Mouse (Mus musculus): Measurements from ENCODE around the gene Trip12. TPM values are rescaled to one million over a fixed set of nuclear protein-coding genes. Genes with fewer than 3 reads are reported as not detected.

Gene Trip12
- polyA plus RNA-seq, 1 experiment: 18.2 TPM

GRCm38 (mm10) chr1:84869498-84869897 is 29.2 kb upstream of the Trip12 start:
- DNase-seq (ENCODE audit: low read depth in 1 of 2, low spot score in 2 of 2): no peak
- TF ChIP-seq CTCF (IDR thresholded peaks at IDR 0.05; ENCODE audit: extremely low read depth, insufficient read depth, insufficient read length, insufficient replicate concordance) (no peak), POLR2A (IDR thresholded peaks at IDR 0.05; ENCODE audit: low read depth, low read length) (no peak)
- WGBS: 74% methylated on average over 7 of the region's 7 CpGs
- Histone ChIP-seq H3K27me3 (ENCODE audit: control insufficient read depth, insufficient read depth, low read length) (no peaks in the 10 kb centered on the region), H3K36me3 (ENCODE audit: control insufficient read depth, insufficient read depth, low read length) (no peaks in the 10 kb centered on the region), H3K27ac (ENCODE audit: insufficient read depth, low read length) (no peak overlapping the region), H3K4me3 (ENCODE audit: extremely low read depth, insufficient read depth, insufficient read length) (no peak overlapping the region), H3K4me1 (ENCODE audit: control insufficient read depth, insufficient read depth, insufficient read length) (no peaks in the 10 kb centered on the region)

- WGBS: 79% methylated on average over 4 of the region's 4 CpGs
- H3K27me3 ChIP-seq (ENCODE audit: control insufficient read depth, insufficient read depth, low read length): no peaks in the 10 kb centered on the region
- TF ChIP-seq POLR2A (IDR thresholded peaks at IDR 0.05; ENCODE audit: low read depth, low read length): no peak
- TF ChIP-seq CTCF (IDR thresholded peaks at IDR 0.05; ENCODE audit: extremely low read depth, insufficient read depth, insufficient read length, insufficient replicate concordance): no peak
- H3K4me1 ChIP-seq (ENCODE audit: control insufficient read depth, insufficient read depth, insufficient read length): no peaks in the 10 kb centered on the region
- H3K27ac ChIP-seq (ENCODE audit: insufficient read depth, low read length): no peak overlapping the region
- no peak overlapping the region for H3K4me3 ChIP-seq (ENCODE audit: extremely low read depth, insufficient read depth, insufficient read length)
- no peaks in the 10 kb centered on the region for H3K36me3 ChIP-seq (ENCODE audit: control insufficient read depth, insufficient read depth, low read length)
- DNase-seq (ENCODE audit: low read depth in 1 of 2, low spot score in 2 of 2): no peak
Measured at GRCm38 (mm10) chr1:84868841-84869240, 28.5 kb upstream of the Trip12 start.

- no peaks in the 10 kb centered on the region for H3K36me3 ChIP-seq (ENCODE audit: control insufficient read depth, insufficient read depth, low read length)
- H3K4me1 ChIP-seq (ENCODE audit: control insufficient read depth, insufficient read depth, insufficient read length): no peaks in the 10 kb centered on the region
- no peaks in the 10 kb centered on the region for H3K27me3 ChIP-seq (ENCODE audit: control insufficient read depth, insufficient read depth, low read length)
- H3K4me3 ChIP-seq (ENCODE audit: extremely low read depth, insufficient read depth, insufficient read length): no peak overlapping the region
- no peak for TF ChIP-seq POLR2A (IDR thresholded peaks at IDR 0.05; ENCODE audit: low read depth, low read length)
- no peak for TF ChIP-seq CTCF (IDR thresholded peaks at IDR 0.05; ENCODE audit: extremely low read depth, insufficient read depth, insufficient read length, insufficient replicate concordance)
- no peak overlapping the region for H3K27ac ChIP-seq (ENCODE audit: insufficient read depth, low read length)
- no peak for DNase-seq (ENCODE audit: low read depth in 1 of 2, low spot score in 2 of 2)
Measured at GRCm38 (mm10) chr1:84868311-84868710, 28.0 kb upstream of the Trip12 start.

GRCm38 (mm10) chr1:84866706-84867230 is 26.5 kb upstream of the Trip12 start:
- Histone ChIP-seq H3K27ac (ENCODE audit: insufficient read depth, low read length) (no peak overlapping the region), H3K4me1 (ENCODE audit: control insufficient read depth, insufficient read depth, insufficient read length) (no peaks in the 10 kb centered on the region), H3K27me3 (ENCODE audit: control insufficient read depth, insufficient read depth, low read length) (no peaks in the 10 kb centered on the region), H3K4me3 (ENCODE audit: extremely low read depth, insufficient read depth, insufficient read length) (no peak overlapping the region), H3K36me3 (ENCODE audit: control insufficient read depth, insufficient read depth, low read length) (no peaks in the 10 kb centered on the region)
- DNase-seq (ENCODE audit: low read depth in 1 of 2, low spot score in 2 of 2): no peak
- WGBS: 89% methylated on average over 3 of the region's 3 CpGs
- TF ChIP-seq CTCF (IDR thresholded peaks at IDR 0.05; ENCODE audit: extremely low read depth, insufficient read depth, insufficient read length, insufficient replicate concordance) (no peak), POLR2A (IDR thresholded peaks at IDR 0.05; ENCODE audit: low read depth, low read length) (no peak)

- H3K36me3 ChIP-seq (ENCODE audit: control insufficient read depth, insufficient read depth, low read length): no peaks in the 10 kb centered on the region
- H3K4me1 ChIP-seq (ENCODE audit: control insufficient read depth, insufficient read depth, insufficient read length): no peaks in the 10 kb centered on the region
- no peaks in the 10 kb centered on the region for H3K27me3 ChIP-seq (ENCODE audit: control insufficient read depth, insufficient read depth, low read length)
- no peak overlapping the region for H3K27ac ChIP-seq (ENCODE audit: insufficient read depth, low read length)
- TF ChIP-seq CTCF (IDR thresholded peaks at IDR 0.05; ENCODE audit: extremely low read depth, insufficient read depth, insufficient read length, insufficient replicate concordance): no peak
- TF ChIP-seq POLR2A (IDR thresholded peaks at IDR 0.05; ENCODE audit: low read depth, low read length): no peak
- no peak overlapping the region for H3K4me3 ChIP-seq (ENCODE audit: extremely low read depth, insufficient read depth, insufficient read length)
- no peak for DNase-seq (ENCODE audit: low read depth in 1 of 2, low spot score in 2 of 2)
- 97% methylated on average over 6 of the region's 6 CpGs for WGBS
Measured at GRCm38 (mm10) chr1:84866231-84866630, 25.9 kb upstream of the Trip12 start.

- WGBS: 58% methylated on average over 2 of the region's 2 CpGs
- H3K27me3 ChIP-seq (ENCODE audit: control insufficient read depth, insufficient read depth, low read length): no peaks in the 10 kb centered on the region
- DNase-seq (ENCODE audit: low read depth in 1 of 2, low spot score in 2 of 2): no peak
- no peak for TF ChIP-seq POLR2A (IDR thresholded peaks at IDR 0.05; ENCODE audit: low read depth, low read length)
- TF ChIP-seq CTCF (IDR thresholded peaks at IDR 0.05; ENCODE audit: extremely low read depth, insufficient read depth, insufficient read length, insufficient replicate concordance): no peak
- no peaks in the 10 kb centered on the region for H3K36me3 ChIP-seq (ENCODE audit: control insufficient read depth, insufficient read depth, low read length)
- no peaks in the 10 kb centered on the region for H3K4me1 ChIP-seq (ENCODE audit: control insufficient read depth, insufficient read depth, insufficient read length)
- no peak overlapping the region for H3K27ac ChIP-seq (ENCODE audit: insufficient read depth, low read length)
- H3K4me3 ChIP-seq (ENCODE audit: extremely low read depth, insufficient read depth, insufficient read length): no peak overlapping the region
Measured at GRCm38 (mm10) chr1:84864645-84865044, 24.3 kb upstream of the Trip12 start.

GRCm38 (mm10) chr1:84861255-84861630 is 20.9 kb upstream of the Trip12 start:
- H3K4me1 ChIP-seq (ENCODE audit: control insufficient read depth, insufficient read depth, insufficient read length): no peaks in the 10 kb centered on the region
- TF ChIP-seq CTCF (IDR thresholded peaks at IDR 0.05; ENCODE audit: extremely low read depth, insufficient read depth, insufficient read length, insufficient replicate concordance) (no peak), POLR2A (IDR thresholded peaks at IDR 0.05; ENCODE audit: low read depth, low read length) (no peak)
- WGBS: 83% methylated on average over 1 of the region's 1 CpGs
- no peaks in the 10 kb centered on the region for H3K36me3 ChIP-seq (ENCODE audit: control insufficient read depth, insufficient read depth, low read length)
- no peak overlapping the region for H3K4me3 ChIP-seq (ENCODE audit: extremely low read depth, insufficient read depth, insufficient read length)
- H3K27me3 ChIP-seq (ENCODE audit: control insufficient read depth, insufficient read depth, low read length): no peaks in the 10 kb centered on the region
- H3K27ac ChIP-seq (ENCODE audit: insufficient read depth, low read length): no peak overlapping the region
- no peak for DNase-seq (ENCODE audit: low read depth in 1 of 2, low spot score in 2 of 2)

Data from spleen, adult 2 months (tissue).